Comparison of ENCODE assay signal across 16 mouse cellular contexts in the genomic region with DNA sequence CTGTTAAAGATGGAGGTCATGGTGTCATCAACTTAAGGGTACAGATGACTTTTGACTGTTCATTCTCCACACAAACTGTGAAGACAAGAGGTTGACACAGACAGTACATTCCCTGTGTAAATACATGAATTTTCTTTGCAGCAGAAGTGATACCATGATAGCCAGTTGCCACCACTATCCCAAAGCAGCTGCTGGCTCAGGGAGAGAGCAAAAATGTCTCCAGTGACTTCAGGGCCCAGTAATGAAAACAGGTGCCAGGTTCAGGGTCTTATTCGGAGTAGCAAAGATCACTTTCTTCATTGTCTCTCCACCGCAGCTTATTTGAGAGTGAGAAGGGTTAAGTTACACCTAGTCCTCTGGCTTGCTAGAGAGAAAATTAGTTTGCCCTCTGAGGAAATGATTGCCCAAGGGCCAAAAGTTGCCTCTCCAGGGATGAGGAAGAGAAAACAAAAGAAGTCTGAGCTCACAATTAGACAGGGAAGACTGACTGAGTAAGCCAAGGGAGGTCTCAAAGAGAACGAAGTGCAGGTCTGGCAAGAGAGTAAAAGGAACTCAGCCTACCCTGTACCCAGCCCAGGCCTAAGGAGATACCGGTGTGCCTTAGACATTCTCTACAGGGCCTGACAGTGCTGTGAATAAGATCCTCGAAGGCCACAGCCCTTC.
A peak's percentile ranks its signal among the peaks of the same experiment; 100 is the strongest.
DNase-seq lines count a peak whose midpoint lies in the region; ATAC-seq and TF ChIP-seq lines count a peak whose summit lies in the region.
"Had no signal": no experiment of that assay in that cellular context is flagged by ENCODE, and none has a peak within 500 bp of the region (broad histone marks: within the 10 kb centered on the region; RNA-seq: fewer than 3 reads in every experiment).

No protein-coding gene starts in this region.

- H3K9me3 ChIP-seq in heart, embryonic 10.5 days: no peaks in the 10 kb centered on the region
- no peaks in the 10 kb centered on the region for H3K9me3 ChIP-seq in kidney, postnatal 0 days (replicated peaks; ENCODE audit: low read length)
- no peaks in the 10 kb centered on the region for H3K9me3 ChIP-seq in limb, embryonic 14.5 days (ENCODE audit: control insufficient read depth, low read length)
- H3K9me3 ChIP-seq: neural tube, embryonic 12.5 days had no signal

- H3K27me3 ChIP-seq in heart, embryonic 10.5 days (ENCODE audit: insufficient read depth, poor library complexity, severe bottlenecking): no peaks in the 10 kb centered on the region
- no peaks in the 10 kb centered on the region for H3K27me3 ChIP-seq in kidney, postnatal 0 days (ENCODE audit: insufficient read depth, low read length)
- H3K27me3 ChIP-seq in limb, embryonic 14.5 days (ENCODE audit: control insufficient read depth, insufficient read depth, low read length): no peaks in the 10 kb centered on the region
- H3K27me3 ChIP-seq: neural tube, embryonic 12.5 days; Patski had no signal

- no peak for TF ChIP-seq CTCF in kidney, postnatal 0 days (IDR thresholded peaks at IDR 0.05; ENCODE audit: low read depth)

- H3K4me1 ChIP-seq in heart, embryonic 10.5 days: peaks cover 51% of the 10 kb centered on the region
- H3K4me1 ChIP-seq in kidney, postnatal 0 days (replicated peaks; ENCODE audit: insufficient read depth, low read length): 0 out of 2 replicates have a peak, but pooled peaks cover 8% of the 10 kb centered on the region
- H3K4me1 ChIP-seq in limb, embryonic 14.5 days (ENCODE audit: control insufficient read depth, insufficient read depth, low read length): no peaks in the 10 kb centered on the region

- H3K27ac ChIP-seq in heart, embryonic 10.5 days: peak overlapping the region; percentile 84
- H3K27ac ChIP-seq in kidney, postnatal 0 days: 0 out of 2 replicates have a peak overlapping the region, but pooled peaks have one; percentile 55
- no peak overlapping the region for H3K27ac ChIP-seq in limb, embryonic 14.5 days (replicated peaks; ENCODE audit: low read depth, low read length)
- H3K27ac ChIP-seq: neural tube, embryonic 12.5 days had no signal

- intact Hi-C loops in left cerebral cortex, postnatal 14 days (cut with DNase I): no loop called here

- TF ChIP-seq POLR2A in limb, embryonic 14.5 days (IDR thresholded peaks at IDR 0.05; ENCODE audit: borderline replicate concordance, extremely low read depth, insufficient read depth, insufficient read length): no peak

- 73% methylated on average over 5 of the region's 5 CpGs for WGBS in heart, embryonic 10.5 days
- WGBS in kidney, postnatal 0 days: 57% methylated on average over 5 of the region's 5 CpGs
- 79% methylated on average over 5 of the region's 5 CpGs for WGBS in limb, embryonic 14.5 days

- H3K4me2 ChIP-seq in kidney, postnatal 0 days (ENCODE audit: low read length): no peak overlapping the region
- H3K4me2 ChIP-seq in limb, embryonic 14.5 days (replicated peaks; ENCODE audit: low read depth, low read length, severe bottlenecking): no peak overlapping the region
- H3K4me2 ChIP-seq: neural tube, embryonic 12.5 days had no signal

- ATAC-seq in kidney, postnatal 0 days (replicated peaks; ENCODE audit: low FRiP score, low read depth): no peak
- peak; percentile 23; the same call in 1 of the 2 replicates for ATAC-seq in limb, embryonic 14.5 days (ENCODE audit: low FRiP score, low read depth)
- ATAC-seq: Patski had no signal

- H3K4me3 ChIP-seq in heart, embryonic 10.5 days: no peak overlapping the region
- no peak overlapping the region for H3K4me3 ChIP-seq in kidney, postnatal 0 days (replicated peaks; ENCODE audit: low read depth, low read length)
- H3K4me3 ChIP-seq in limb, embryonic 14.5 days (replicated peaks; ENCODE audit: low read length): no peak overlapping the region
- H3K4me3 ChIP-seq: neural tube, embryonic 12.5 days had no signal

- no peak for DNase-seq in heart, embryonic 10.5 days (ENCODE audit: low spot score)
- no peak for DNase-seq in heart, postnatal 4 days
- no peak for DNase-seq in kidney, postnatal 0 days (ENCODE audit: low spot score)
- no peak for DNase-seq in kidney, adult 11 months
- peak; percentile 35 for DNase-seq in R1 (ENCODE audit: low read depth, low spot score)
- peak; percentile 23 for DNase-seq in limb, embryonic 14.5 days (ENCODE audit: low spot score)
- DNase-seq in left cerebral cortex, postnatal 14 days (ENCODE audit: low spot score in 2 of 2): no peak
- DNase-seq in testis, postnatal 14 days (ENCODE audit: low spot score): no peak
- DNase-seq: adrenal gland, postnatal 14 days; B cell, adult 2 months; cerebellum, adult 2 months; gastrocnemius, postnatal 10 days; kidney, postnatal 10 days; right cerebral cortex, postnatal 14 days had no signal

- H3K36me3 ChIP-seq in heart, embryonic 10.5 days: no peaks in the 10 kb centered on the region
- no peaks in the 10 kb centered on the region for H3K36me3 ChIP-seq in kidney, postnatal 0 days (ENCODE audit: insufficient read depth, low read length)
- H3K36me3 ChIP-seq in limb, embryonic 14.5 days (ENCODE audit: control insufficient read depth, insufficient read depth, low read length): no peaks in the 10 kb centered on the region
- H3K36me3 ChIP-seq: neural tube, embryonic 12.5 days had no signal

- H3K9ac ChIP-seq in kidney, postnatal 0 days (ENCODE audit: low read depth, low read length): no peak overlapping the region
- H3K9ac ChIP-seq in limb, embryonic 14.5 days (ENCODE audit: low read depth, low read length, severe bottlenecking): no peak overlapping the region
- H3K9ac ChIP-seq: neural tube, embryonic 12.5 days had no signal

Comparison
In these comparisons a context has a peak if more than half of its experiments do, and no peak if none do; other contexts are left out.
1. DNase-seq: peak in R1 (single experiment) and limb, embryonic 14.5 days (single experiment); none in heart, embryonic 10.5 days (single experiment), heart, postnatal 4 days (single experiment), kidney, postnatal 0 days (single experiment), kidney, adult 11 months (single experiment), left cerebral cortex, postnatal 14 days (0 of 2) and testis, postnatal 14 days (single experiment).